Mouse (Mus musculus): ENCODE measurements around the gene Clp1.

DNA sequence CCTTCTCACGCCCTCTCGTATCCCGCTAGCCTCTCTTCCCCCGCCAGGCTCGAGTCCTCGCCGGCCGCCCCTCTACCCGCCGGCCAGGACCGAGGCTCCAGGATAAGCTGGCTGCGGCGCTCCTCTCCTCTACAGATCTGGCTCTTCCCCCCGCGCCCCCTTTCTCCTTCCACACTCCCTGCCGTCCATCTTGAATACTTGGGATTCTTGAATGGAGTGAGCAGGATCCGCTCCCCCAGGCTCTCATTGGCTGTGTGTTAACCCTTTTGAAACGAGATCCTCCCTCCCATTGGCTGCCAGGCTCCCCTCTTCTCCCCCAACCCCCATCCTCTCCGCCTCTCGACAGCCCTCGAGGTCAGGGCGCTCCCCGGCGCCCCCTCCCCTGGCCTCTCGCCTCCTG, 16.4 kb upstream of the Clp1 start, which contains the start of gene Gm19426:
- TF ChIP-seq POLR2A (IDR thresholded peaks at IDR 0.05; ENCODE audit: low read depth, low read length) (no peak), CTCF (IDR thresholded peaks at IDR 0.05; ENCODE audit: extremely low read depth, insufficient read length, insufficient replicate concordance, low read depth, low read length) (no peak)
